Mouse (Mus musculus): ENCODE data around the gene Maml1.

DNA sequence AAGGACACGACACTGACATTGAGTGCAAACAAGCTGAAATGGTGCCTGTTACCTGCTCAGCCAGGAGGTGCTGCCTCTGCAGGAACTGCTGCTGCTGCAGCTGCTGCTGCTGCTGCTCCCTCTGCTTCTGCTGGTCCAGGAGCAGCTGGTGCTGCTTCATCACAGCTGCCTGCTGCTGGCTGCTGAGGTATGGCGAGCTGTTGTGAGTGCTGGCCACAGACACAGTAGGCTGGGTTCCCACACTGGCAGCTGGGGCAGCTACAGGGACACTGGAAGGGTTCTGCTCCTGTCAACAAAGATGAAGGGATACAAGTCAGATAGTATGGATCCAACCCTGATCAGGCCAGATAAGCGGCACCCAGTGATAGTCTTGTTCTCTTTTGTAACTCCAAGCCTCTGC is 28.9 kb downstream of the Maml1 start:
- TF ChIP-seq POLR2A (IDR thresholded peaks at IDR 0.05; ENCODE audit: extremely low read depth, insufficient read depth, low read length) (no peak), CTCF (IDR thresholded peaks at IDR 0.05; ENCODE audit: extremely low read depth, insufficient read depth, low read length) (no peak)

Measured in cortical plate, adult 2 months (tissue).